Mouse (Mus musculus) ES-E14 (cell line): ENCODE measurements at regions not wholly inside any gene's neighbourhood (a gene's known extent, or its start where the extent isn't known, plus 50 kb on each side); places are given as distances from the start of the nearest gene placed in this dataset.

Experiments used
- CHD2 ChIP-seq: IDR thresholded peaks from 2 replicates; pipeline ENCODE4 v1.6.1; 2014; ENCODE audit warnings: mild to moderate bottlenecking, low read depth, low read length, inconsistent platforms
- HCFC1 ChIP-seq: IDR thresholded peaks from 2 replicates; pipeline ENCODE4 v1.6.1; 2012; ENCODE audit warnings: low read length, inconsistent platforms, borderline replicate concordance; ENCODE audit not compliant: insufficient read depth
- MAFK ChIP-seq: IDR thresholded peaks from 2 replicates; pipeline ENCODE4 v1.6.1; 2014; ENCODE audit warnings: mild to moderate bottlenecking, low read depth, low read length, inconsistent platforms; ENCODE audit not compliant: insufficient read depth
- ZC3H11A ChIP-seq: IDR thresholded peaks from 2 replicates; pipeline ENCODE4 v1.6.1; 2012; ENCODE audit warnings: low read depth, mild to moderate bottlenecking, inconsistent platforms, low read length, borderline replicate concordance
- ZNF384 ChIP-seq: IDR thresholded peaks from 2 replicates; pipeline ENCODE4 v1.6.1; 2012; ENCODE audit warnings: low read depth, low read length, inconsistent platforms

DNA sequence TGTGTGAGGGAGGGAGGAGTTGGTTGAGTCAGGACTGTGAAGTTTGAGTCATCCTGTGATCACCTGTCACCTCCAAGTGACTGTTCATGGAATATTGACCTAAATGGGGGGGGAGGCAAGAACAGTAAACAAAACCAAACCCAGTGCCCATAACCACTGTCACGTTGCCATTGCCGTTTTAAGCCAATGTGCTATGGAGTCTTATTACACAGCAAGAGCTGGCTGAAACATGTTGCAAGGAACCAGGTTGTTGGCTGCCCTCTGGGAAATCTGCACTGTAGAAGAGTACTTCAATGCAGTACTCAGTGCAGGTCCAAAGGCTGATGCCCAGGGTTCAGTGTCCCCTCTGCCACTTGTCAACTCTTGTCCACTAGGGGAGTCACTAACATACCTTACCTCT lies 97.0 kb downstream of the Matn1 start:
- no peak for TF ChIP-seq HCFC1
- TF ChIP-seq MAFK = no peak
- no peak for TF ChIP-seq ZC3H11A
- TF ChIP-seq CHD2 = no peak
- no peak for TF ChIP-seq ZNF384
